Mouse (Mus musculus) liver, postnatal 0 days (tissue): Measurements from ENCODE around the gene Nelfe.
"Not testable (repeated sequence)": the region's sequence is repeated elsewhere in the genome, so short reads cannot be mapped to it uniquely, and the experiment has no call there.

Source experiments
- CTCF ChIP-seq: sonication (generic); IDR thresholded peaks from 2 replicates; pipeline ENCODE4 v1.5.1; 2016; ENCODE audit warnings: antibody characterized with exemption, low read depth
- EP300 ChIP-seq: IDR thresholded peaks from 2 replicates; pipeline ENCODE4 v1.6.1; 2016; ENCODE audit warnings: antibody characterized with exemption, low read depth, mild to moderate bottlenecking

DNA sequence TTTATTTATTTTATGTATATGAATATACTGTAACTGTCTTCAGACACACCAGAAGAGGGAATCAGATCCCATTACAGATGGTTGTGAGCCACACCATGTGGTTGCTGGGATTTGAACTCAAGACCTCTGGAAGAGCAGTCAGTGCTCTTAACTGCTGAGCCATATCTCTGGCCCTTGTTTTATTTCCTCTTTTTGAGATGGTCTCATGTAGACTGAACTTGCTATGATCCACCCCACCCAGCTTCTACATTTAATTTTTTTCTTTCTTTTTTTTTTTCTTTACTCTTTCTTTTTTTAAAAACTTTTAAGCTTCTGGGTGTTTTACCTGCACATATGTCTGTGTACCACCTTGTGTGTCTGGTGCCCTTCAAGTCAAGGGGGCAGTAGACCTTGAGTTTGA is 50.6 kb downstream of the Nelfe start:
- TF ChIP-seq EP300, CTCF: not testable (repeated sequence)
